Mouse (Mus musculus) forebrain, postnatal 0 days (tissue): ENCODE data around the gene Wbp2. TPM values are rescaled to one million over a fixed set of nuclear protein-coding genes. Genes with fewer than 3 reads are reported as not detected.

Source experiments
- ATAC-seq: fragments of 200-750 bp; cut with Nextera tagmentation; 2 replicates; pipeline ENCODE4 v1.8.0; 2017; ENCODE audit warnings: mild to moderate bottlenecking, moderate library complexity
- DNase-seq: peaks from one replicate; pipeline ENCODE4 v3.0.0-alpha.2; 2015
- H3K27ac ChIP-seq: fragments of 300-500 bp; sonication (generic); 2 replicates; pipeline ENCODE4 v1.5.1; 2014; ENCODE audit warnings: low read depth, mild to moderate bottlenecking, antibody characterized with exemption, low read length, moderate library complexity, mixed read lengths
- H3K27me3 ChIP-seq: fragments of 300-500 bp; sonication (generic); 2 replicates; pipeline ENCODE4 v1.6.1; 2014; ENCODE audit warnings: mild to moderate bottlenecking, low read length, mixed read lengths; ENCODE audit not compliant: insufficient read depth
- H3K36me3 ChIP-seq: fragments of 300-500 bp; sonication (generic); 2 replicates; pipeline ENCODE4 v1.6.1; 2014; ENCODE audit warnings: mild to moderate bottlenecking, moderate library complexity; ENCODE audit not compliant: insufficient read depth
- H3K4me1 ChIP-seq: fragments of 300-500 bp; sonication (generic); 2 replicates; pipeline ENCODE4 v1.6.1; 2014; ENCODE audit warnings: antibody characterized with exemption; ENCODE audit not compliant: insufficient read depth
- H3K4me2 ChIP-seq: fragments of 300-500 bp; sonication (generic); 2 replicates; pipeline ENCODE4 v1.6.1; 2014; ENCODE audit warnings: low read depth, mild to moderate bottlenecking, moderate library complexity
- H3K4me3 ChIP-seq: fragments of 300-500 bp; sonication (generic); 2 replicates; pipeline ENCODE4 v1.5.1; 2014; ENCODE audit warnings: low read depth, low read length, mixed read lengths
- H3K9ac ChIP-seq: fragments of 300-500 bp; sonication (generic); 2 replicates; pipeline ENCODE4 v1.6.1; 2014; ENCODE audit warnings: mild to moderate bottlenecking
- H3K9me3 ChIP-seq: fragments of 300-500 bp; sonication (generic); 2 replicates; pipeline ENCODE4 v1.6.1; 2016; ENCODE audit warnings: low read length
- CTCF ChIP-seq: sonication (generic); IDR thresholded peaks from 2 replicates; pipeline ENCODE4 v1.5.1; 2016; ENCODE audit warnings: antibody characterized with exemption, control low read depth, low read depth
- WGBS: fragments of 180-500 bp; shearing (Covaris S2); extraction: QIAGEN DNeasy Blood & Tissue Kit; methylation state at CpG from one replicate; pipeline ENCODE4 v1.1.7; 2014; 5-methylcytosine and 5-hydroxymethylcytosine counted together
- polyA plus RNA-seq: library from polyadenylated mRNA; unstranded; fragments of >200 nt; fragmentation: Nextera tagmentation; extraction: Ambion mirVana; gene quantifications from 2 replicates; pipeline ENCODE4 v1.2.1, GENCODE M21; 2015
- total RNA-seq: library from RNA; depleted of rRNA; stranded (reverse); fragments of >200 nt; gene quantifications from 2 replicates; pipeline ENCODE4 v1.2.3, GENCODE M21; 2014

The Wbp2 gene
- total and polyA plus RNA-seq, 2 experiments from 2014 or later: 130 to 281 TPM

- Histone ChIP-seq H3K4me3 (no peak overlapping the region), H3K27ac (no peak overlapping the region), H3K27me3 (no peaks in the 10 kb centered on the region), H3K36me3 (peaks cover 35% of the 10 kb centered on the region), H3K9ac (no peak overlapping the region), H3K4me2 (no peak overlapping the region), H3K9me3 (no peaks in the 10 kb centered on the region), H3K4me1 (no peaks in the 10 kb centered on the region)
- ATAC-seq: no peak
- no peak for TF ChIP-seq CTCF
- DNase-seq: no peak
- 27% methylated on average over 8 of the region's 8 CpGs for WGBS
Measured at GRCm38 (mm10) chr11:116062521-116062920, 24.3 kb downstream of the Wbp2 start.

GRCm38 (mm10) chr11:116061641-116062415 lies 25.0 kb downstream of the Wbp2 start:
- H3K4me1 ChIP-seq: no peaks in the 10 kb centered on the region
- H3K27ac ChIP-seq: no peak overlapping the region
- no peaks in the 10 kb centered on the region for H3K9me3 ChIP-seq
- DNase-seq (no peak), ATAC-seq (no peak)
- H3K27me3 ChIP-seq: no peaks in the 10 kb centered on the region
- H3K9ac ChIP-seq: no peak overlapping the region
- H3K4me3 ChIP-seq: no peak overlapping the region
- TF ChIP-seq CTCF: no peak
- peaks cover 42% of the 10 kb centered on the region for H3K36me3 ChIP-seq
- 88% methylated on average over 13 of the region's 13 CpGs for WGBS
- H3K4me2 ChIP-seq: no peak overlapping the region

GRCm38 (mm10) chr11:116060596-116060995 lies 26.2 kb downstream of the Wbp2 start:
- H3K9ac ChIP-seq: no peak overlapping the region
- no peak overlapping the region for H3K4me2 ChIP-seq
- no peaks in the 10 kb centered on the region for H3K27me3 ChIP-seq
- H3K4me1 ChIP-seq: no peaks in the 10 kb centered on the region
- DNase-seq: no peak
- H3K36me3 ChIP-seq: peaks cover 53% of the 10 kb centered on the region
- no peak for TF ChIP-seq CTCF
- no peak for ATAC-seq
- H3K27ac ChIP-seq: no peak overlapping the region
- no peaks in the 10 kb centered on the region for H3K9me3 ChIP-seq
- H3K4me3 ChIP-seq: no peak overlapping the region
- WGBS: 88% methylated on average over 9 of the region's 9 CpGs

GRCm38 (mm10) chr11:116059691-116060025 lies 27.1 kb downstream of the Wbp2 start:
- no peak for ATAC-seq
- no peak overlapping the region for H3K4me2 ChIP-seq
- H3K36me3 ChIP-seq: peaks cover 62% of the 10 kb centered on the region

GRCm38 (mm10) chr11:116058868-116059690 lies 27.7 kb downstream of the Wbp2 start:
- Histone ChIP-seq H3K9me3 (no peaks in the 10 kb centered on the region), H3K9ac (no peak overlapping the region), H3K36me3 (peaks cover 68% of the 10 kb centered on the region), H3K27me3 (no peaks in the 10 kb centered on the region), H3K4me2 (no peak overlapping the region), H3K4me1 (no peaks in the 10 kb centered on the region), H3K4me3 (no peak overlapping the region), H3K27ac (no peak overlapping the region)
- no peak for ATAC-seq
- no peak for TF ChIP-seq CTCF
- no peak for DNase-seq
- 92% methylated on average over 17 of the region's 17 CpGs for WGBS

More at GRCm38 (mm10) chr11:116059691-116060025, 27.1 kb downstream of the Wbp2 start:
- no peak for DNase-seq
- Histone ChIP-seq H3K27me3 (no peaks in the 10 kb centered on the region), H3K4me1 (no peaks in the 10 kb centered on the region), H3K9ac (no peak overlapping the region), H3K27ac (no peak overlapping the region), H3K4me3 (no peak overlapping the region), H3K9me3 (no peaks in the 10 kb centered on the region)
- 91% methylated on average over 11 of the region's 11 CpGs for WGBS
- no peak for TF ChIP-seq CTCF

GRCm38 (mm10) chr11:116058022-116058614 lies 28.7 kb downstream of the Wbp2 start:
- no peak for TF ChIP-seq CTCF
- WGBS: 64% methylated on average over 12 of the region's 12 CpGs
- Histone ChIP-seq H3K4me2 (no peak overlapping the region), H3K27ac (no peak overlapping the region), H3K4me3 (no peak overlapping the region), H3K36me3 (peaks cover 77% of the 10 kb centered on the region), H3K9ac (no peak overlapping the region), H3K27me3 (no peaks in the 10 kb centered on the region), H3K4me1 (no peaks in the 10 kb centered on the region), H3K9me3 (no peaks in the 10 kb centered on the region)
- no peak; the same call in 1 of the 2 replicates for ATAC-seq
- no peak for DNase-seq
